Mouse (Mus musculus) B cell, adult 2 months (primary cell): Measurements from ENCODE around the gene Kcng1.

Experiments used
- DNase-seq, 2 experiments: peaks; one replicate each; pipeline ENCODE4 v3.0.0; 2022

The Kcng1 gene

DNA sequence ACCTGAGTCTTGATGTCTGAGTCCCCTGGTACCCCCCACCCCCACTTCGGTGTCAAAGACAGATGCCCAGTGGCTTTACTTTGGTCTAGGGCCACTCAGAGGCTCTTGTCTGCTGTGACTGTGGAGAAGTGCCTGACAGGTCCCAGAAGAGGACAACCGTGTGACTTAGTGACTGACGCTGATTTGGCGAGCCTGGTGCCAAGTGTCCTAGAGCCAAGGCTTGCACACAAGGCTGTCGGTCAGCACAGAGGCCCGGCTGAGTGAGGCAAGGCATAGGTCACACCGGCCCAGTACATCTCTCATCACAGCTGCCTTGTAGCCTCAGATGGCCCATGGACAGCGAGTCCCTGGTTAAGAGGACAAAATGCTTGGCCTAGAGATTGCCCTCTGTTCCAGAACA lies 22.5 kb downstream of the Kcng1 start:
- no peak for DNase-seq

DNA sequence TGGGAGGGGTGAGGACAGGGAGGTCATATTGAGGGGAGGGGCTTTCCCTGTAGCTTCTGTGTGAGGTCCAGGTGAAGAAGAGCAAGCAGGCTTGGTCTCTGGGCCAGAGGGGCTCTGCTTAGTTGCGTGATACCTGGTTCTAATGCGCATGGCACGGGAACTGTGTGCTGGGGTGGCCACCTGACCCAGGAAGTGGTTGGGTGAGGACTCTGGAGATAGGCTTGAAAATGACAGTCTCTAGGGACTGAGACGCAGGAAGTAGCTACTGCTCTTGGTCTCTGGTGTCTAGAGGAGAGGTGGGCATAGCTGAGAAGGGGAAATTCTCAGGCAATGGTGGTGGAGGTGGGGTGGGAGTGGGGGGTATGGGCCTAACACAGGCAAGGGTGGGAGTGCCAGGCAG lies 24.3 kb downstream of the Kcng1 start:
- DNase-seq: peak; percentile 44 to 56

DNA sequence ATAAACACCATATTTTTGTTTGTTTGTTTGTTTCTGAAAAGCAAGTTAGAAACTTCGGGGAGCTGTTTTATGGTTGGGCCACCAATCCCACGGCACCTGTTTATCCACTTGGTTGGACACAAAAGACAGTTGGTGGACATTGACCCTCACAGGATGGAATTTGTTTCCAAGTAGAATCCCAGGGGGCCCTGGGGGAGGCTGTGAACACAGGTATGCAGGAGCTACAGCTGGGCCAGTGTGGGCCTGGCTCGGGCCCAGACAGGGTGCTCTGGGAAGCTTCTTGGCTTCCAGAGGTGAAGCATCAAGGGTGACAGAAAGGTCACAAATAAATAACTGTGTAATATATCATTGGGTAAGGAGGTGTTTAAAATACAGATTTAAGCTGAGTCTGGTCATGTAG lies 25.0 kb downstream of the Kcng1 start:
- DNase-seq: no peak

DNA sequence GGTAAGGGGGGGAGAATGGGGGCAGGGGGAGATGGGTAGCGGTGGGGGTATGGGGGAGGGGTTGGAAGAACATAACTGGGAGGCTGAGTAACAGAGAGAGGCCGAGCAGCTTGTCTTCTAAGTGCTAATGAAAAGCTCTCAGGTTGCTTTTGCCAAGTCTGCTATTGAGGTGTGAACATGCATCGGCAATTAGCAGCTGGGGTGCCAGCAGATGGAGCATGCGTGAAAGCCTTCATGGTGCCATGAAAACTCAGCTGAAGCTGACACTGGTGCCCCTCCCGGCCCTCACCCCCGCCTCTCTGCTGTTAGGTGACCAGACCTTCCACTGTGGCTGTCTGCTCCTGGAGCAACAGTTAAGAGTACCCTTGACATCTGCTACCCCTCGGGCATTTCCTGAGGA lies 27.7 kb downstream of the Kcng1 start:
- DNase-seq: no peak

DNA sequence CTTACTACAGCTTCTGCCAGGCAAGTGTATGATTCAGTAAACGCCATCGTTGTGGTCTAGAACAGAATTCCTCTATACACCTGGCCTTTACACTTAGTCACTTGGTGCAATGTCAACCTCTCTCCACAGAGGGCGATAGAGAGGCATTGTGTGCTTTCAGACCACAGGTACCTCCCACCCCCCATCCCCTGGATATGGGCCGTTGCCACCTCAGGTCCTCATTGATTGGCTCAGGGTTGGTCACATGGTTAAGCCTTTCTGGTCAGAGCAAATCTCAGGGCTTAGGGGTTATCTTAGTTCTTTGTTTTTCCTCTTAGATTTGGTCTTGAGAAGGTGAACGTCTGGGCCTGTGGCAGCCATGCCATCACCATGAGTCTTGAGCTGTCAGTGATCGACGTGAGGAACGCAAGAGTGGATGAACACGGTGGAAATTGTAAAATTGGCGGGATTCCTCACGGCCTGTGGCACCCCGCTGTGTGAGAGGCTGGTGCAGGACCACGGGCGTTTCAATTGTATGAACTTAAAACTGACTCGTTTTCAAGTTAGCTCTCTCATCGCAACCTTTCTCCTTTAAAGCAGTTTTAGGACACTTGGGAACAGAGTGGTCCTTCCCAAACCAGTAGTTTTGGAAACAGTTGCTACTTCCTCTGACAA lies 28.8 kb downstream of the Kcng1 start:
- DNase-seq: peak; percentile 60 to 61

DNA sequence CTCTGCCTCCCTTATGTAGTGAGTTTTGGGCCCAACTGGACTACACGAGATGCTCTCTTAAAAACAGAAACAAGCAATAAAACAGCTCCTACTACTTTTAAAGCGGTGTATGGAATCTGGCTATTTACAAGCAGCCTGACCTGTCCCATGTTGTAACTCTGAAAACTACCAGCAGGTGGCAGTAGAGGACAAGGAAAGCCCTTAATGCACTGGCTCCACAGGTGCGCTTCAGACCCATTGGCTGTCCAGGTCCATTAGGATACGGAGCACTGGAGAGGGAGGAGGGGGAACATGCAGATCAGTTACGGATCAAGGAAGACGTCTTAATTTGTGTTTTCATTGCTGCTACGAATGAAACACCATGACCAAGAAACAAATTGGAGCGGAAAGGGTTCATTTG lies 31.3 kb downstream of the Kcng1 start:
- DNase-seq: peak; percentile 93 to 94

DNA sequence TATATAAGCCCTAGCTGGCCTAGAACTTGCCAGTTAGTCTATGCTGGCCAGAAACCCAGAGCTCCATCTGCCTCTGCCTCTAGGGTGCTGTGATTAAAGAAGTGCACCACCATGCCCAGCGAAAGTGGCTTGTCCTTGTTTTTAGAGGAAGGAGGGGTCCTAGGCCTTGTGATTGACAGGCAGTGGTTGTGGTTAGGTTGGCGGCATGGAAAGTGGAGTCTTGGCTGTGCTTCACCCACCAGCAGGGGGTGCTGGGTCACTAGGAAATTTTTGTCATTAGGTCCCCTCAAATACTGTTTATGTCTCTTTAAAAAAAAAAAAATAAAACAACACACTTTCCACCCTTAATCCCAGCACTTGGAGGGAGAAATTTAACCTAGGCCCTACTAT lies 32.7 kb downstream of the Kcng1 start:
- peak; percentile 67 to 72 for DNase-seq

DNA sequence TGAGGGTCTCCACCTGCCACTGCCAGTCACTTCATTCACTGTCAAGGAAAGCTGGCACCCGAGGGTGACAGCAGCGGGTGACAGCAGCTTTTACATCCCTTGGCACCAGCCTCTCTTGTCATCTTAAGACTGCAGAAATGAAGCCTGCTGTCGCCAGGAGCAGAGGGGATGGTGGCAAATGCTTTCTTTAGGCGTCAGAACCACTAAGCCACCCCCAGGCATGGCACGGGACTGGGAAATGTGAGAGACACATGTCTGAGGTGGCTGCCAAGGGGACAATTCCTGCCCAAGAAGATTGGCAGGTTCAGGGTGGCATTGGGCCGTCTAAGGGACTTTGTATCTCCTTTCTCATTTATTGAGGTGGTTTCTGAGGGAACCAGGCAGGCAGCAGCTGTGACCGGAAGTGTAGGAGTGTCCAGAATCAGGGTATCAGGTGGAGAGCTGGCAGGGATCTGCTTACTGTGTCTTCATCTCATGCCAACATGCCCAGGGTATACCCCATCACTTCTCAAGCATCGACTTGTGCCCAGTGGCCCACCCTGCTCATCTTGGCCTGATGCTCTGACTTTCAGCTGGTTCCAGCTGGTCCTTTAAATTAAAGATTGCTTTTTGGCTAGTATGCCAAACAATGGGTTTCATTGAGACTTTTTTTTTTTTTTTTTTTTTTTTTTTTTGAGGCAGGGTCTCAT lies 33.2 kb downstream of the Kcng1 start:
- DNase-seq: no peak

DNA sequence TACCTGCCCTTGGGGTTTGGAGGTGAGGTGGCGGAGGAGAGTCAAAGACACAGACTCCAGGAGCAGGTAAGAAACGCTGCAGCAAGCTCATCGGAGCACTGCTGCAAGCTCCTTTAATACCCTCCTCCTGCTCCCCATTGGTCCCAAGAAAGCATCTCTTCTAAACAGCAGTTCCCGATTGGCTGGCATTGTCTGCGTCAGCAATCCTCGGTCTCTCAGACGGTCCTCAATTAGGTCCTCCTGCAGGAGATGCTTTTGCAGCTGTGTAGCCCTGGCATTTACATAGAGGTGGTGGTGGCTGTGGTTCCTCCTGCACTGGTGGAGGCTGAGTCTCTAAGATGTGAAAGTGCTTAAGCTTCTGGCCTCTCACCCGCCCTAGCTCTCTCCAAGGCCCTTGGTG lies 36.0 kb downstream of the Kcng1 start:
- DNase-seq: no peak

DNA sequence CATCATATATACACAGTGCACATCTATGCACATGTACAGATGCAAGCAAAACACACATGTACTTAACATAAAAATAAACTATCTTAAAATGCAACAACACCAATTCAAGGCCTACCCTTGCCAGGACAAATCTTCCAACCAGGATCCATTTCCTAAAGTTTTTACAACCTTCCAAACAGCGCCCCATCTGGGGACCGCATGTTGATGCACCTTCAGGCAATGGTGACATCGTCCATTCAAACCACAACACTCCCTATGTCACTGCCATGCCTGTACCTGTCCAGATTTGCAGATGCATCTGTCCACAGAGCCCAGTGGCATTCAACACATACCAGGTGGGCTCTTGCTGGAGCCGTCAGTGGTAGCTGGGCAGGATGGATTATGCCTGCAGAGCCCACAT lies 38.3 kb downstream of the Kcng1 start:
- DNase-seq: no peak

DNA sequence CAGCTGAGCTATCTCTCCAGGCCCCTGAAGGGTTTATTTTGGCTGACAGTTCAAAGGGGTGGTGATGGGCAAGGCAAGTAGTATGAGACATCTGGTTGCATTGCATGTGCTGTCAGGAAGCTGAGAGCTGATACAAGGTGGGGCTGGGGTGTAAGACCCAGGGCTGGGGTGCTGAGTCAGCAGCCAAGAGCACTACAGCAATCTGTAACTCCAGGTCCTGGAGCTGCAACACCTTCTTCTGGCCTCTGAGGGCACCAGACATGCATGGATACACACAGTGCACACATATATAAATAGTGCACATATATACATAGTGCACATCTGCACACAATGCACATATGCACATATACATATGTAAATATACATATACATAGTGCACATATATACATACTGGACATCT lies 38.7 kb downstream of the Kcng1 start:
- no peak for DNase-seq

DNA sequence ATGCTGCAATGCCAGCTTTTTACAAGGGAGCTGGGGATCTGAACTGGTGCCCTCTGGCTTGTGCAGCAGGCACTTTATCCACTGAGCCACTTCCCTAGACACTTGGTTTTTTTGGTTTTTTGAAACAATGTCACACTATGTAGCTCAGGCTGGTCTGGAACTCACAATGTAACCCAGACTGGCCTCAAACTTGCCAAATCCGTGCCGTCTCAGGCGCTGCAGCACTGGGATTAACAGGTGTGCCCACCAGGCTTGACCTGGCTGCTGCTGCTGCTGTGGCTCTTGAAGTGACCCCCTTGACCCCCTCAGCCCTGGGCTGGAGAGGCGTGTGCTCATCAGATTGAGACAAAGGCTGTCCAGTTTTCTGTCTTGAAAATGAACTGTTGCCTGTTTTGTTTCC lies 43.2 kb downstream of the Kcng1 start:
- DNase-seq: no peak

DNA sequence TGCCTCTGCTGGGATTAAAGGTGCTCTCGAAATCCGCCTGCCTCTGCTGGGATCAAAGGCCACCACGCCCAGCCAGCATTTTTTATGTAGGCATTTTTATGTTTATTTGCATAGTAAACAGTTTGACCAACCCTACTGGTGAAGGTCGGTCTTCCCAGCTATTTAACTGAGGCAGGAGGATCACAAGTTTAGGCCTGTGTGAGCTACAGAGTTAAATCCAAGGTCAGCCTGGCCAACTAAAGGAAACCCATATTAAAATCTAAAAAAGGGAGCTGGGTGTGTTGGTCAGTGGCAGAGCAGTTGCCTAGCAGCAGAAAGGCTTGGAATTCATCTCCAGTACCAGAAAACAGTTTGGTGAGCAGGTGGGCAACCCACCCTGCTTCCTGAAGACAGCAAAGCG lies 48.2 kb downstream of the Kcng1 start:
- no peak for DNase-seq

DNA sequence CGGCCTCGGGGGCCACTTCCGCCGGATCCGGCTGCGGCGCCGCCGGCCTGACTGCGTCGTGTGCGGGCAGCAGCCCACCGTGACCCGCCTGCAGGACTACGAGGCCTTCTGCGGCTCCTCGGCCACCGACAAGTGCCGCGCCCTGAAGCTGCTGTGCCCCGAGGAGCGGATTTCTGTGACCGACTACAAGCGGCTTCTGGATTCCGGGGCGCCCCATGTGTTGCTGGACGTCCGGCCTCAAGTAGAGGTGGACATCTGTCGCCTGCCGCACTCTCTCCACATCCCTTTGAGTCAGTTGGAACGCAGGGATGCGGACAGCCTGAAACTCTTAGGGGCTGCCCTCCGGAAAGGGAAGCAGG lies 50.1 kb downstream of the Kcng1 start:
- DNase-seq: no peak

DNA sequence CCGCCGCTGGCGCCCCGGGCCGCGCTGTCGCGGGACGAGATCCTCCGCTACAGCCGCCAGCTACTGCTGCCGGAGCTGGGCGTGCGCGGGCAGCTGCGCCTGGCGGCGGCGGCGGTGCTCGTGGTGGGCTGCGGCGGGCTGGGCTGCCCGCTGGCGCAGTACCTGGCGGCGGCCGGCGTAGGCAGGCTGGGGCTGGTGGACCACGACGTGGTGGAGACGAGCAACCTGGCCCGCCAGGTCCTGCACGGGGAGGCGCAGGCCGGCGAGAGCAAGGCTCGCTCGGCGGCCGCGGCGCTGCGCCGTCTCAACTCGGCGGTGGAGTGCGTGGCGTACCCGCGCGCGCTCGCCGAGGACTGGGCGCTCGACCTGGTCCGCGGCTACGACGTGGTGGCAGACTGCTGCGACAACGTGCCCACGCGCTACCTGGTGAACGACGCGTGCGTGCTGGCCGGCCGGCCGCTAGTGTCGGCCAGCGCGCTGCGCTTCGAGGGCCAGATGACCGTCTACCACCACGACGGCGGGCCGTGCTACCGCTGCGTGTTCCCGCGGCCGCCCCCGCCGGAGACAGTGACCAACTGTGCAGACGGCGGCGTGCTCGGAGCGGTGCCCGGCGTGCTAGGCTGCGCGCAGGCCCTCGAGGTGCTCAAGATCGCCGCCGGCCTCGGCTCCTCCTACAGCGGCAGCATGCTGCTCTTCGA lies 50.6 kb downstream of the Kcng1 start:
- peak; percentile 24 to 42 for DNase-seq

DNA sequence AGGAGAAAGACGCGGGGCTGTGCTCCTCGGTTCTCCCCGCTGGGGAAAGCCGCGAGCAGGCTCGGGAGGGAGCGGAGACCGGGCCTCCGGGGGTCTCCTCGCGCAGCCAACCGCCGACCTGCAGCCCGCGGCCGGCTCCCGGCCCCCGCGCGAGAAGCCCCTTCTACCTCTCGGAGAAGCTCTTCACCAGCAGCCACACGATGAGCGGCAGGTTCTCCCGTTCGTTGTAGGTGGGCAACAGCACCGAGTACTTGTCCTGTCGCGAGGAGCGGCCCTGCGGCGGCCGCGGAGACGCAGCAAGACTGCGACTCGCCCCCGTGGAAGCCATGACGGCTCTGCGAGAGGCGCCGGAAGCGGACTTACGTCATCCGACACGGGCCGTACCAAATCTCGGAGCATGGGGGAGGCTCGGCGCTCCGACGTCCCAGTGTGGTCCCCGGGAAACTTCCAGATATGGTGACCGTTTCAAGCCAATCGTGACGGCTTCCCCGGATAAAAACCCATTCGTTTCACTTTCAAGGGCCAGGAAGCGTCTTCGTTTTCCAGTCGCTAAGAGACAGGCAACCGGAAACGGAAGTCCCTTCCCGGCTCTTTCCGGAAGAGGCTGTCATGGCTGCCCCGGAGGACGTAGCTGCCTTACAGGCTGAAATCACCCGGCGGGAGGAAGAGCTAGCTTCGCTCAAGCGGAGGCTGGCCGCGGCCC lies 51.4 kb downstream of the Kcng1 start, which contains the start of the genes Gm20716, Dpm1 and Mocs3:
Gene Gm20716, minus strand, starts transcription at position 339 of the 703 bp plus-strand sequence.
Gene Dpm1, minus strand, starts transcription at position 566 of the 703 bp plus-strand sequence.
Gene Mocs3, plus strand, starts transcription at position 597 of the 703 bp plus-strand sequence.
- peak; percentile 88 to 92 for DNase-seq

DNA sequence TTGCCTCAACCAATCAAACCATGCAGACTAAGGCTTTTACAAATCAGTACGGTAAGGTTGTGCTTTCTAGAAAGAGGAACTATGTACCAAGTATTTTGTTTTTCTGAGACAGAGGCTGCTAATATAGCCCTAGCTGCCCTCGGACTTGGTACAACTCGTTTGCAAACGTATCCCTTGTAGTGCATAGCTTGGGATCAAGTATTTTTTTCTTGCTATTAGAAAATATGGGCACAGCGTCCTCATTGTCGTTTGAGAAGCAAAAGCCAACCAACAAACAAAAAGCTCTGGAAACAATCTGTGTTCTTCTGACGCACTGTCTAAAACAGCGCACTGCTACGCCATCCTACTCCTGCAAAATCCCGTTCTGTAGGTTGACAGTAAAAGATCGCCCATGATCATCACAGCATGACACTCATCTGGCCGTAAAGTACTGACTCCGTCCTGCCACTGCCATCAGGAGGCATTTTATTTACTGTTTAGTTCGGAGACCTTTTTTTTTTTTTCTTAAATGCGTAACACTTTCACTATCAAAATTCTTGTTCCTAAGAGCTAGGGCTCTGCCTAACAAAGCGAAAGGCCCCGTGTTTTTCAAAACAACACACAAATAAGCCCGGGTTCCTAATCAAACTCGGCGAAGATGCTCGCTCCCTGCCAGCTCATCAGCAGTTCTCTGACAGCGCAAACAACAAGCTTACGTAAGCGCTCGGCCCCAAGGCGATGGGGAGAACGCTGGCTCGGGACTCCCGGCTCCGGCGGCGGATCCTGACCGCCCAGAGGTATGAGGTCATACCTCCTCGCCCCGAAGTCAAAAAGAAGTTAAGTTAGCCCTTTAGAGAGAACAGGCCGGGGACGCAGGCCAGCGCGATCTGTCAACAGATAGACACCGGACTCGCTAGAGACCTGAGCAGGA lies 52.2 kb downstream of the Kcng1 start:
- DNase-seq: peak; percentile 37 to 51

DNA sequence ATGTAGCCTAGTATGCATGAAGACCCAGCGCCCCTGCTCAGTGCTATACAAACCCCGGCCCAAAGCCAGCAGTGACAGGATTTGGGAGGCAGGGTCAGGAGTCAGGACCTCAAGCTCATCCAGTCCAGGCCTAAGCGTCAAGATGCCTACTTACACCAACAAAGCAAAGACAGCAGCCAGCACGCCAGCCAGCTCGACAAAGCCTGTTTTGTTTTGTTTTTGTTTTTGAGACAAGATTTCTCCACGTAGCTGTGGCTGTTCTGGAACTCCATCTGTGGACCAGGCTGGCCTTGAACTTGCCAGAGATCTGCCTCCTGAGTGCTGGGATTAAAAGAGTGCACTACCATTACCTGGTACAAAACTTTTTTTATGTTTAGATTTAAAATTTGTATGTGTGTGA lies 58.2 kb downstream of the Kcng1 start:
- no peak for DNase-seq

DNA sequence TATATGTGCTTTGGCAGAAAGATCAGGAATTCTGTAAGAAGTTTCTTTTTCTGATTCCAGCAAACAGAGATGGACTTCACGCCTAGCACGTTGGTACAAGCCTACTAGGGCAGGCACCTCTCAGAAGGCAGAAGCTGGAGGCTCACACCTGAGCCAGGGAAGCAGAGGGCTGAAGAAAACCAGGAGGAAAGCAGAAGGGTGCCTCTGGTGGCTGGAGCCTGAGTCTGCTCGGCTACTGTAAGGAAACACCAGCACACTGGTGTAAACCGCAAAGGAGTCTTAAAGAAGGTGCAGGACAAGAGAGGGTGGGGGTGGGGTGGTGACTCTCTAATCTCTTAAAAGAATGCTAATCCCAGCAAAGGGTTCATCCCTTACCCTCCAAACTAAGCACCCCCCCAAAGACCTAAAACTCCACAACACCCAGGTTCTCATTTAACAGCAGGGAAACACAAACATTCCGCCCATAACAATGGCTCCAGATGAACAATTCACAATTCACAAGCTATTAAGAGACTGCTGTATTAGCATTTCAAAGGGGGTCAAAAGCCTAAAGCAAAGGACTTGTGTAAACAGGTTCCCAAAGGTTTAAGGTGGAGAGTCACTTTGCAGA lies 67.6 kb downstream of the Kcng1 start:
- no peak for DNase-seq
